Mouse (Mus musculus): ENCODE data around the gene Gucy2g. TPM values are rescaled to one million over a fixed set of nuclear protein-coding genes. Genes with fewer than 3 reads are reported as not detected.

Gucy2g gene
- polyA plus RNA-seq, 1 experiment from 2014 or later: not detected

DNA sequence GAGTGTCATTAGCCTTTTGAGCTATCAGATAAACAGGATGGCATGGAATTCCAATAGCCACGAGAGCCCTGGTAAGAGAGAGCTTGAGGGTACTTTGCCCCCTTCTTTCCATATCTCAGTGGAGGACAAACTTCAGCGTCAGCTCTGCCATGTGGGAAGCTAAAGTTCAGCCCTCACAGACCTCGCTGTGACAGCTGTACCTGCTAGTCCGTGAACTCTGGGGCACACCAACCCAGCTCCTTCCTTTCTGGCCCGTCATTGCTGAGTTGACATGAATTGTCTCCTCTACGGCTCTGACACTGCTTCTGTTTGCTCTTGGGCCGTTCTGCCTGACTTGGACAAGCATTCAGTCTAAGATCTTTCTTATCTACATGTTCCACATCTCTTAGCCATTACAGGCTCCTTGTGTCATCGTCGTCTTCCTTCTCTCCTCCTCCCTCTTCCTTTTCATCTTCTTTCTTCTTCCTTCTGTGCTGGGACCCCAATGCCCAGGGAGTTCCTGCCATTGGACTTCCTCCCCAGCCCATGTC is 7.0 kb upstream of the Gucy2g start:
- no peaks in the 10 kb centered on the region for H3K27me3 ChIP-seq
- peak overlapping the region; percentile 46 for H3K4me2 ChIP-seq
- no peaks in the 10 kb centered on the region for H3K9me3 ChIP-seq (replicated peaks)
- H3K36me3 ChIP-seq (replicated peaks): no peaks in the 10 kb centered on the region
- peak overlapping the region; percentile 37; the same call in 1 of the 2 replicates for H3K9ac ChIP-seq
- H3K27ac ChIP-seq (replicated peaks): peak overlapping the region; percentile 71
- WGBS (ENCODE audit: insufficient replicate concordance): 13% methylated on average over 9 of the region's 9 CpGs
- peaks cover 42% of the 10 kb centered on the region for H3K4me1 ChIP-seq (replicated peaks)
- peak; percentile 33; the same call in 1 of the 2 replicates for ATAC-seq (ENCODE audit: insufficient read depth)
- H3K4me3 ChIP-seq (replicated peaks): no peak overlapping the region

DNA sequence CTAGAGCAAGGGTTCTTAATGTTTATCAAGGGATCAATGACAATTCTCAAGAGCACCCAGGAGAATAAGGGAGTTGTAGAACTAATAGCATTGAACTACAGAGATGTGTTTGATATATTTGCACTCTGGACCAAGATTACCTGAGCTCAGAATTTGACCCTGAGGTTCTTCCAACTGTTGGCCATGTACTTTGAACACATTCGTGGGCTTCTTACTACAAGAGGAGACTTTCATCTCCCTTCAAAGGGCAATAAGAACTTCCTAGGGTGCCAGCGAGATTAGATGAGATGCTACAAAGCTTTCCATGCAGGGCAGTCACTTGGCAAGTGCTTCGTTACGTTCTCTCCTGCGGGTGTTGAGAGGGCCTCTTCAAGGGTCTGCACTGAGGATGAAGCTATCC is 6.5 kb upstream of the Gucy2g start:
- H3K9me3 ChIP-seq (replicated peaks): no peaks in the 10 kb centered on the region
- WGBS (ENCODE audit: insufficient replicate concordance): 73% methylated on average over 5 of the region's 5 CpGs
- H3K27ac ChIP-seq (replicated peaks): peak overlapping the region; percentile 71
- no peak for ATAC-seq (ENCODE audit: insufficient read depth)
- H3K4me1 ChIP-seq (replicated peaks): peaks cover 40% of the 10 kb centered on the region
- no peaks in the 10 kb centered on the region for H3K27me3 ChIP-seq
- peak overlapping the region; percentile 37; the same call in 1 of the 2 replicates for H3K9ac ChIP-seq
- no peaks in the 10 kb centered on the region for H3K36me3 ChIP-seq (replicated peaks)
- peak overlapping the region; percentile 46; the same call in 1 of the 2 replicates for H3K4me2 ChIP-seq
- no peak overlapping the region for H3K4me3 ChIP-seq (replicated peaks)

DNA sequence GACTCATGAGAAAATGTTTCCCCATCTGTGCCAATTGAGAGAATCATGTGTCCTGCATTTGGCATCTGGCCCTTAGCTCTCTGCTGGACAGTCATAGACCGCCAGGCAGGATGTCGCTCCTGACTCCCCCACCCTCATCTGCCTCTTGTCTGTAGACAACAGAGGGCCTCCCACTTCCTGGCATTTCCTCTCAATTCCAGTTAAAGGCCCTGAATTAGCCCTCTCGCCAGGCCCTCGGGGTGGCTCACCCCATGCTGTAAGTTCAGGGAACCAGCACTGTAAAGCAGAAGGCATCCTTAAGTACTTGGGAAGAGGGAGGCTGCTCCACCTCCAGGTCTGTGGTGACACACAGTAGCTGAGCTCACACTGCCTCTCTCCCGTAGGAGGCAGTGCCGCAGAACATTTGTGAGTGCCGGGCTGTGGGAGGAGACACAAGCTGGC is 3.8 kb upstream of the Gucy2g start:
- Histone ChIP-seq H3K9me3 (replicated peaks) (no peaks in the 10 kb centered on the region), H3K27ac (replicated peaks) (0 out of 2 replicates have a peak overlapping the region, but pooled peaks have one; percentile 24), H3K4me1 (replicated peaks) (peaks cover 24% of the 10 kb centered on the region), H3K36me3 (replicated peaks) (no peaks in the 10 kb centered on the region), H3K27me3 (0 out of 2 replicates have a peak, but pooled peaks cover 3% of the 10 kb centered on the region), H3K4me3 (replicated peaks) (no peak overlapping the region), H3K9ac (0 out of 2 replicates have a peak overlapping the region, but pooled peaks have one; percentile 0), H3K4me2 (no peak overlapping the region)
- peak; percentile 70 for ATAC-seq (ENCODE audit: insufficient read depth)
- 23% methylated on average over 7 of the region's 7 CpGs for WGBS (ENCODE audit: insufficient replicate concordance)

DNA sequence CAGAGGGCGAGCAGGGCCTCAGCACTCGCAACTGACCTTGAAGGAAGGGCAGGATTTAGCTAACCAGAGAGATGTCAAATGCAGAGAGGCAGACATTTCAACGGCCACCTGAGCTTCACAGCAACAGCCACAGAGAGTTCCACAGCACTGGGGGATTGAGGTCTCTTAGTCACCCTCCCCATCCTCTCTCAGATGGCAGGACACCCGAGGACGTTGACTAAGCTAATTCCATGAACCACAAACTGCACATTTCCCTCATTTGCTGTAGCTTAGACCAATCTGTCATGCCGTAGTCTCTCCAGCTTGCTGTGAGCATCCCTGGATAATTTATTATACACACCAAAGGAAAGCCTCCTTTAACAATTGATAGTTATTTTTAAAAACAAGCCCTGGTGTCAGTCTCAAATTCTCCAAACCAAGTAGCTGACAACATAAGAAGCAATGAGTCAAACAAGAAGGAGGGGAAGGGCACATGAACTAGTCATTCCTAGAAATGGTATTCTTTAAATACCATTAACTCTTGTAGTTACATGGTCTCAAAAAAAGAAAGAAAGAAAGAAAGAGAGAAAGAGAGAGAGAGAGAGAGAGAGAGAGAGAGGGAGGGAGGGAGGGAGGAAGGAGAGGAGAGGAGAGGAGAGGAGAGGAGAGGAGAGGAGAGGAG is 1.1 kb downstream of the Gucy2g start:
- ATAC-seq (ENCODE audit: insufficient read depth): no peak
- WGBS (ENCODE audit: insufficient replicate concordance): 57% methylated on average over 6 of the region's 6 CpGs
- Histone ChIP-seq H3K27me3 (0 out of 2 replicates have a peak, but pooled peaks cover 3% of the 10 kb centered on the region), H3K4me2 (no peak overlapping the region), H3K4me3 (replicated peaks) (no peak overlapping the region), H3K9me3 (replicated peaks) (no peaks in the 10 kb centered on the region), H3K36me3 (replicated peaks) (no peaks in the 10 kb centered on the region), H3K9ac (no peak overlapping the region), H3K27ac (replicated peaks) (no peak overlapping the region), H3K4me1 (replicated peaks) (peaks cover 12% of the 10 kb centered on the region)

DNA sequence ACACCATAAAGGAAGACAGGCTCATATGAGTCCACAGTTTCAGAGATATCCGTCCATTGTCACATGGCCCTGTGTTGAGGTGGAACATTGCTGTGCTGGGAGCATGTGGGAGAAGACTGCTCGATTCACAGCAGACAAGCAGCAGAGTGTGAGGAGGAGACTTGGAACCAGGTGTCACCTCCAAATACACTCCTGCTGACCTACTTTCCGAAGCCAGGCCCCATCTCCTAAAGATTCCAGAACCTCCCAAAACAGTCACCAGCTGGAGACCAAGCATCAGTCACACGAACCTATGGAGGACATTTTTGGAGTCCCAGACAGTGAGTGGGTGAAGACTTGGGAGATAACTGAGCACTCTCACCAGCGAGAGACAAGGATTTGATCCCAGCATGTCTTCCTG is 4.5 kb downstream of the Gucy2g start:
- 0 out of 2 replicates have a peak, but pooled peaks cover 3% of the 10 kb centered on the region for H3K27me3 ChIP-seq
- no peak for ATAC-seq (ENCODE audit: insufficient read depth)

DNA sequence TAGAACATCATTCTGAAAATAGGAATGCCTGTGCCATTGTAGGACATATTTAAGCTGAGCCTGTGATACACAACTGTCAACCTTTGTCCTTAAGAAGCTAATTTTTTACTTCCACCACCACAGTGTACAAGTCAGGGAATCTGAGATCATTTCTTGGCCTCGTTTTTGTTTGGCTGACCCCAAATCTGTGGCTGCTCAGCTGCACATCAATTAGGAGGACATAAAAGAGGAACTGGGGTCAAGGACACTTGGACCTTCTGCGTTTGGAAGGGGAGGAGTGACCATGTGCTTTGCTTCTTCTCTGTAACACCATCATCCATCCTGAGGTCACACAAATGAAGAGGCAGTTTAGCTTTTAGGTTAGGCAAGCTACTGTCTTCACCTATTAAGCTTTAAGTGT is 5.0 kb downstream of the Gucy2g start:
- no peak overlapping the region for H3K27ac ChIP-seq (replicated peaks)
- no peak overlapping the region for H3K4me3 ChIP-seq (replicated peaks)
- no peaks in the 10 kb centered on the region for H3K9me3 ChIP-seq (replicated peaks)
- 11% methylated on average over 2 of the region's 2 CpGs for WGBS (ENCODE audit: insufficient replicate concordance)
- no peak overlapping the region for H3K9ac ChIP-seq
- peaks cover 29% of the 10 kb centered on the region for H3K4me1 ChIP-seq (replicated peaks)
- H3K27me3 ChIP-seq: 0 out of 2 replicates have a peak, but pooled peaks cover 3% of the 10 kb centered on the region
- no peak for ATAC-seq (ENCODE audit: insufficient read depth)
- no peaks in the 10 kb centered on the region for H3K36me3 ChIP-seq (replicated peaks)
- H3K4me2 ChIP-seq: no peak overlapping the region

More for the DNA sequence above, 4.5 kb downstream of the Gucy2g start:
- Histone ChIP-seq H3K4me3 (replicated peaks) (no peak overlapping the region), H3K9ac (no peak overlapping the region), H3K27ac (replicated peaks) (no peak overlapping the region), H3K9me3 (replicated peaks) (no peaks in the 10 kb centered on the region), H3K4me2 (no peak overlapping the region), H3K4me1 (replicated peaks) (peaks cover 25% of the 10 kb centered on the region), H3K36me3 (replicated peaks) (no peaks in the 10 kb centered on the region)
- 62% methylated on average over 5 of the region's 5 CpGs for WGBS (ENCODE audit: insufficient replicate concordance)

DNA sequence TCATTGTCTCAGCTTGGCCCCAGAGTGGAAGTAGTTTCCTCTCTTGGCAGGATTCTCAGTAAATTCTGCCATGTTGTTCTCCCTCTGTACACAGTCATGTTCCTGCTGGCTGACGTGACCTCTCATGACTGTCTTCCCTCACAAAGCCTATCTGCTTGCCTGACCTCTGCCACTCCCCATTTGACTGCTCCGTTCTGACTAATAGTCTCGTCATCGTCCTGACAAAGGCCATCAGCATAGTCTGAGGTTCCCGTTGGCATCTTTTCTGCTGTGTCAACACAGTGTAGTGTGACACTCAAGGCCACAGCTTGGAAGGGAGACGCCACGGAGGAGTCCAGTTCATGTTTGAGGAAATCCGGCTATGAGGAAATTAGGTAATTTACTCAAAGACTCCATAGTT is 8.9 kb downstream of the Gucy2g start:
- H3K27me3 ChIP-seq: no peaks in the 10 kb centered on the region
- H3K36me3 ChIP-seq (replicated peaks): no peaks in the 10 kb centered on the region
- H3K9ac ChIP-seq: no peak overlapping the region
- H3K4me2 ChIP-seq: no peak overlapping the region
- peak; percentile 64 for ATAC-seq (ENCODE audit: insufficient read depth)
- peaks cover 32% of the 10 kb centered on the region for H3K4me1 ChIP-seq (replicated peaks)
- H3K4me3 ChIP-seq (replicated peaks): no peak overlapping the region
- H3K9me3 ChIP-seq (replicated peaks): no peaks in the 10 kb centered on the region
- peak overlapping the region; percentile 30; the same call in 1 of the 2 replicates for H3K27ac ChIP-seq (replicated peaks)
- 53% methylated on average over 8 of the region's 8 CpGs for WGBS (ENCODE audit: insufficient replicate concordance)

DNA sequence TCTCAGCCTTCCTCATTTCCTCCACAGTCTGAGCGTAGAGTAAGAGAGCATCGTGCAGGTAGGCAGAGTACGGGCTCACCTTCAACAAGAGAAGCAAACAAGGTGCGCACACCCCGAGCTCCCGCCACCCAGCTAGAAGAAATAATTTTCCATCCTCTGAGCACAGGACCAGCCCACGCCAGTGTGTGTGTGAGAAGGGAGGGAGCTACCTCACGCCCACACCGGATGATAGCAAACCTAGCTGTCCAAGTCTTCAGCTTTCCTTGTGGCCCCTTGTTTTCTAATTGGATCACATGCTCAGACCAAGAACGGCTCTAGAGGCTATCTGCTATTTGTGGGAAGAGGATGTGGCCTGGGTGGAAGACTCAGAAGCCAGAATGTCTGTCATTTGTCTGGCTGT is 10.0 kb downstream of the Gucy2g start:
- no peak overlapping the region for H3K4me2 ChIP-seq
- H3K9ac ChIP-seq: no peak overlapping the region
- H3K9me3 ChIP-seq (replicated peaks): no peaks in the 10 kb centered on the region
- ATAC-seq (ENCODE audit: insufficient read depth): no peak
- H3K4me1 ChIP-seq (replicated peaks): peaks cover 29% of the 10 kb centered on the region
- no peaks in the 10 kb centered on the region for H3K36me3 ChIP-seq (replicated peaks)
- WGBS (ENCODE audit: insufficient replicate concordance): 64% methylated on average over 10 of the region's 10 CpGs
- no peak overlapping the region; the same call in 1 of the 2 replicates for H3K27ac ChIP-seq (replicated peaks)
- H3K4me3 ChIP-seq (replicated peaks): no peak overlapping the region
- H3K27me3 ChIP-seq: no peaks in the 10 kb centered on the region

DNA sequence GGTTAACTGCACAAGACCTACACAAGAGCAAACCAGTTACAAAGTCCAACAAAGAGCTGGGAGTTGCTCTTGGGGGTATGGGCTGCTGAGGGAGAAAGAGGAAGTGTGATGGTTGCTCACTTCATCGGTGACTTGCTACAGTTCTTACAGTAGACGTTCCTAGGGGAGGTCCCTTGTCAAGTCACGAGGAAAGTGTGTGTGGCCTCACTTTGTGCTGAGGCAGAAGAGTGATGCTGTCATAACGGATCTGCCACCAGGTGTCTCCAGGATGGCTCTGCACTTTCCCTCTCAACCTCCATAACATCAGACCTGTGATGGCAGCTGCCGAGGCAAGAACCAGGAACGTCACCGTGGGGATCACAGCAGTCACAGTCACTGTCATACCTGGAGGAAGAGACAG is 13.9 kb downstream of the Gucy2g start:
- Histone ChIP-seq H3K9ac (no peak overlapping the region), H3K27ac (replicated peaks) (no peak overlapping the region), H3K36me3 (replicated peaks) (no peaks in the 10 kb centered on the region), H3K27me3 (peaks cover 11% of the 10 kb centered on the region; the same call in 1 of the 2 replicates), H3K9me3 (replicated peaks) (no peaks in the 10 kb centered on the region), H3K4me3 (replicated peaks) (no peak overlapping the region), H3K4me1 (replicated peaks) (peaks cover 11% of the 10 kb centered on the region), H3K4me2 (no peak overlapping the region)
- no peak for ATAC-seq (ENCODE audit: insufficient read depth)
- 59% methylated on average over 7 of the region's 7 CpGs for WGBS (ENCODE audit: insufficient replicate concordance)

DNA sequence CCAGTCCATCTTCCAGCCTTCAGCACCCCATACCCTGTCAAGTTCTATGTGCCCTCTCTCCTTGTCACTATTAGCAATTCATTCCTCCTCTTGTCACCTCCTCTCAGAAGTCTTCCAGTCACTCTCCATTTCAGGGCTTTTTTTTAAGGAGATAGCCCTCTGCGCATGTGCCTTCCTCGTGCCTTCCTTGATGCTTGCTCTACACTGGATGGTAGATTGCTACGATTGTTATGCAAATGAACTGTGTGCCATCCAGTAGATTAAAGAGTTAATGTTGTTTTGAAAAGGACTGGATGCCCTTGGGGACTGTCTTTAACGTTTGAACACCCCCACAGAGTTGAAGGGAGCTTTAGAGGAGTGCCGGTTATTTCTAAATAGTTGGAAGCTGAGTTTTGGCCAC is 14.4 kb downstream of the Gucy2g start:
- H3K27ac ChIP-seq (replicated peaks): no peak overlapping the region
- no peak for ATAC-seq (ENCODE audit: insufficient read depth)
- no peak overlapping the region for H3K4me3 ChIP-seq (replicated peaks)
- H3K4me1 ChIP-seq (replicated peaks): 0 out of 2 replicates have a peak, but pooled peaks cover 7% of the 10 kb centered on the region
- no peak overlapping the region for H3K9ac ChIP-seq
- 72% methylated on average over 5 of the region's 5 CpGs for WGBS (ENCODE audit: insufficient replicate concordance)
- peaks cover 11% of the 10 kb centered on the region; the same call in 1 of the 2 replicates for H3K27me3 ChIP-seq
- no peaks in the 10 kb centered on the region for H3K36me3 ChIP-seq (replicated peaks)
- H3K4me2 ChIP-seq: no peak overlapping the region
- no peaks in the 10 kb centered on the region for H3K9me3 ChIP-seq (replicated peaks)

DNA sequence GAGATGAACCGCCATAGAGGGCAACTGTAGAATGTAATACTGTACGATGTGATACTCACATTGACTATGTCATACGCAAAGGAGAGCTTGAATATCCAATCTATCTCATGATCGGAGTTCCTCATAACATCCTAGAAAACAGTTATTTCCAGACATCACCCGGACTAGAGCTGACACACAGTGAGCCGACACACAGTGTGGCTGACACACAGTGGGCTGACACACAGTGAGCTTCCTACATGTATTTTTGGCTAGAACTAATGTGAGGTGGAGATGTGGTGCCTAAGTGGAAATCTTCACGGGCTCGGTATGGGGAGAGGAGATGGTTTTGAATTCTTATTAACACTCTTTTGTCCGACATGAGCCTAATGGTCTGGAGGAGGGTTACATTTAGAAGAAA is 18.8 kb downstream of the Gucy2g start:
- Histone ChIP-seq H3K27ac (replicated peaks) (no peak overlapping the region), H3K4me3 (replicated peaks) (no peak overlapping the region), H3K27me3 (peaks cover 11% of the 10 kb centered on the region; the same call in 1 of the 2 replicates), H3K9ac (no peak overlapping the region), H3K36me3 (replicated peaks) (no peaks in the 10 kb centered on the region), H3K4me1 (replicated peaks) (peaks cover 41% of the 10 kb centered on the region), H3K9me3 (replicated peaks) (no peaks in the 10 kb centered on the region), H3K4me2 (no peak overlapping the region)
- no peak for ATAC-seq (ENCODE audit: insufficient read depth)
- WGBS (ENCODE audit: insufficient replicate concordance): 79% methylated on average over 9 of the region's 9 CpGs

All from liver, embryonic 15.5 days (tissue).